Mouse (Mus musculus) spleen, adult 2 months (tissue): ENCODE data around the gene Olfr521. TPM values are rescaled to one million over a fixed set of nuclear protein-coding genes. Genes with fewer than 3 reads are reported as not detected.
"Not testable (repeated sequence)": the region's sequence is repeated elsewhere in the genome, so short reads cannot be mapped to it uniquely, and the experiment has no call there.

Experiments
- DNase-seq, 2 experiments: peaks; one replicate each; pipeline versions ENCODE4 v3.0.0 to v3.0.0-alpha.2; 2012 to 2021; ENCODE audit warnings: low spot score in 2 of 2, low read depth in 1 of 2
- H3K27ac ChIP-seq: fragments of 200-500 bp; 2 replicates; pipeline ENCODE4 v1.5.1; 2012; ENCODE audit warnings: low read length, inconsistent platforms; ENCODE audit not compliant: insufficient read depth
- H3K27me3 ChIP-seq: fragments of 200-500 bp; 2 replicates; pipeline ENCODE4 v1.6.1; 2012; ENCODE audit warnings: mild to moderate bottlenecking, moderate library complexity, low read length, inconsistent platforms; ENCODE audit not compliant: control insufficient read depth, insufficient read depth
- H3K36me3 ChIP-seq: fragments of 200-500 bp; 2 replicates; pipeline ENCODE4 v1.6.1; 2012; ENCODE audit warnings: mild to moderate bottlenecking, low read length, inconsistent platforms; ENCODE audit not compliant: control insufficient read depth, insufficient read depth
- H3K4me1 ChIP-seq: fragments of 200-500 bp; 2 replicates; pipeline ENCODE4 v1.6.1; 2011; ENCODE audit warnings: inconsistent platforms; ENCODE audit not compliant: control insufficient read depth, insufficient read depth, insufficient read length
- H3K4me3 ChIP-seq: fragments of 200-500 bp; 2 replicates; pipeline ENCODE4 v1.5.1; 2011; ENCODE audit warnings: mild to moderate bottlenecking, inconsistent platforms; ENCODE audit not compliant: insufficient read depth, insufficient read length; ENCODE audit errors: extremely low read depth
- CTCF ChIP-seq: fragments of 200-500 bp; IDR thresholded peaks from 2 replicates; pipeline ENCODE4 v1.5.1; 2011; ENCODE audit warnings: mild to moderate bottlenecking, inconsistent platforms; ENCODE audit not compliant: insufficient read depth, insufficient read length, insufficient replicate concordance; ENCODE audit errors: extremely low read depth
- POLR2A ChIP-seq: fragments of 200-500 bp; IDR thresholded peaks from 2 replicates; pipeline ENCODE4 v1.6.1; 2011; ENCODE audit warnings: low read depth, low read length, inconsistent platforms
- WGBS: fragments of 180-500 bp; shearing (Covaris S2); methylation state at CpG from one replicate; pipeline ENCODE4 v1.1.7; 2018; 5-methylcytosine and 5-hydroxymethylcytosine counted together
- polyA plus RNA-seq: library from polyadenylated mRNA; depleted of rRNA; stranded (reverse); fragments of >200 nt; gene quantifications from 2 replicates; pipeline ENCODE4 v1.2.3, GENCODE M21; 2012; rRNA removed

The Olfr521 gene
- polyA plus RNA-seq, 1 experiment: not detected

- 30% methylated on average over 1 of the region's 1 CpGs for WGBS
- TF ChIP-seq CTCF: no peak
- TF ChIP-seq POLR2A: no peak
- Histone ChIP-seq H3K4me1 (no peaks in the 10 kb centered on the region), H3K27me3 (no peaks in the 10 kb centered on the region), H3K27ac (no peak overlapping the region), H3K4me3 (no peak overlapping the region), H3K36me3 (no peaks in the 10 kb centered on the region)
- no peak for DNase-seq
These were observed 42.0 kb downstream of the Olfr521 start for GRCm38 (mm10) chr7:99805340-99805739.

GRCm38 (mm10) chr7:99807043-99807442 lies 43.7 kb downstream of the Olfr521 start:
- WGBS: 76% methylated on average over 7 of the region's 7 CpGs
- H3K4me1 ChIP-seq, DNase-seq, H3K27ac ChIP-seq, H3K27me3 ChIP-seq, H3K4me3 ChIP-seq, H3K36me3 ChIP-seq: not testable (repeated sequence)

GRCm38 (mm10) chr7:99810814-99811213 lies 47.5 kb downstream of the Olfr521 start:
- no peak overlapping the region for H3K27ac ChIP-seq
- no peak overlapping the region for H3K4me3 ChIP-seq
- DNase-seq: no peak
- no peak for TF ChIP-seq POLR2A
- no peak for TF ChIP-seq CTCF
- H3K27me3 ChIP-seq: no peaks in the 10 kb centered on the region
- no peaks in the 10 kb centered on the region for H3K4me1 ChIP-seq
- H3K36me3 ChIP-seq: no peaks in the 10 kb centered on the region
- WGBS: 85% methylated on average over 2 of the region's 2 CpGs

- 97% methylated on average over 4 of the region's 4 CpGs for WGBS
- H3K27ac ChIP-seq: no peak overlapping the region
These were observed 48.4 kb downstream of the Olfr521 start for GRCm38 (mm10) chr7:99811661-99812060.

GRCm38 (mm10) chr7:99813394-99813793 lies 50.1 kb downstream of the Olfr521 start:
- DNase-seq: peak in 1 of 2 experiments; percentile 47
- Histone ChIP-seq H3K36me3 (no peaks in the 10 kb centered on the region), H3K27me3 (no peaks in the 10 kb centered on the region), H3K27ac (no peak overlapping the region), H3K4me1 (no peaks in the 10 kb centered on the region), H3K4me3 (no peak overlapping the region)
- peak; percentile 51; the same call in 1 of the 2 replicates for TF ChIP-seq CTCF
- TF ChIP-seq POLR2A: no peak
- WGBS: 91% methylated on average over 11 of the region's 11 CpGs

More at GRCm38 (mm10) chr7:99811661-99812060, 48.4 kb downstream of the Olfr521 start:
- DNase-seq: no peak
- H3K27me3 ChIP-seq: no peaks in the 10 kb centered on the region
- no peaks in the 10 kb centered on the region for H3K4me1 ChIP-seq
- H3K4me3 ChIP-seq: no peak overlapping the region
- H3K36me3 ChIP-seq: no peaks in the 10 kb centered on the region
- TF ChIP-seq CTCF: no peak
- no peak for TF ChIP-seq POLR2A

GRCm38 (mm10) chr7:99818181-99818725 lies 54.9 kb downstream of the Olfr521 start:
- not testable (repeated sequence) for DNase-seq, H3K27me3 ChIP-seq, H3K4me3 ChIP-seq, H3K4me1 ChIP-seq, H3K36me3 ChIP-seq
- 0 out of 2 replicates have a peak overlapping the region, but pooled peaks have one; percentile 8 for H3K27ac ChIP-seq
- WGBS: 27% methylated on average over 9 of the region's 9 CpGs

Other genes starting within 250 kb of the Olfr521 start
- 64.6 and 66.0 TPM in 2 replicates for gene Arrb1, start 228.0 kb upstream of the Olfr521 start, polyA plus RNA-seq
- 5.5 and 9.1 TPM in 2 replicates for gene Tpbgl, start 136.4 kb upstream of the Olfr521 start, polyA plus RNA-seq
- 39.1 and 45.7 TPM in 2 replicates for gene Slco2b1, start 52.2 kb upstream of the Olfr521 start, polyA plus RNA-seq
- gene Olfr520, start 33.2 kb upstream of the Olfr521 start, polyA plus RNA-seq: 0.15 TPM in 1 of 2 replicates, not detected in the other
- gene Neu3, start 64.9 kb downstream of the Olfr521 start, polyA plus RNA-seq: 2.4 and 3.7 TPM in 2 replicates
- gene Xrra1, start 95.6 kb downstream of the Olfr521 start, polyA plus RNA-seq: 0.12 TPM in 1 of 2 replicates, not detected in the other
- 17.3 and 17.7 TPM in 2 replicates for gene Spcs2, start 100.0 kb downstream of the Olfr521 start, polyA plus RNA-seq
- 4.3 and 4.4 TPM in 2 replicates for gene Rnf169, start 216.9 kb downstream of the Olfr521 start, polyA plus RNA-seq
- gene Chrdl2, start 242.7 kb downstream of the Olfr521 start, polyA plus RNA-seq: 0.08 and 0.13 TPM in 2 replicates